Mouse (Mus musculus) limb, embryonic 11.5 days (tissue): ENCODE data around the gene Cadm1. TPM values are rescaled to one million over a fixed set of nuclear protein-coding genes. Genes with fewer than 3 reads are reported as not detected.

ENCODE experiments used
- ATAC-seq: fragments of 200-750 bp; cut with Nextera tagmentation; 2 replicates; pipeline ENCODE4 v1.8.0; 2017; ENCODE audit warnings: low read depth; ENCODE audit not compliant: insufficient number of reproducible peaks, low FRiP score, low TSS enrichment
- DNase-seq: peaks from one replicate; pipeline ENCODE4 v3.0.0-alpha.2; 2015; ENCODE audit warnings: low spot score
- H3K27ac ChIP-seq: fragments of 300-500 bp; sonication (generic); replicated peaks from 2 replicates; pipeline ENCODE4 v1.5.1; 2014; ENCODE audit warnings: low read depth, mild to moderate bottlenecking, low read length
- H3K27me3 ChIP-seq: fragments of 300-500 bp; sonication (generic); 2 replicates; pipeline ENCODE4 v1.6.1; 2014; ENCODE audit warnings: mild to moderate bottlenecking, low read length, mixed read lengths; ENCODE audit not compliant: control insufficient read depth, insufficient read depth
- H3K36me3 ChIP-seq: fragments of 300-500 bp; sonication (generic); 2 replicates; pipeline ENCODE4 v1.6.1; 2014; ENCODE audit warnings: mild to moderate bottlenecking, low read length, moderate library complexity, mixed read lengths; ENCODE audit not compliant: control insufficient read depth, insufficient read depth
- H3K4me1 ChIP-seq: fragments of 300-500 bp; sonication (generic); 2 replicates; pipeline ENCODE4 v1.6.1; 2014; ENCODE audit warnings: low read length, mixed read lengths; ENCODE audit not compliant: control insufficient read depth, insufficient read depth
- H3K4me2 ChIP-seq: fragments of 300-500 bp; sonication (generic); 2 replicates; pipeline ENCODE4 v1.6.1; 2014; ENCODE audit warnings: low read depth, mild to moderate bottlenecking, moderate library complexity; ENCODE audit not compliant: severe bottlenecking
- H3K4me3 ChIP-seq: fragments of 300-500 bp; sonication (generic); 2 replicates; pipeline ENCODE4 v1.5.1; 2014; ENCODE audit warnings: low read depth, low read length
- H3K9ac ChIP-seq: fragments of 300-500 bp; sonication (generic); 2 replicates; pipeline ENCODE4 v1.6.1; 2014; ENCODE audit warnings: mild to moderate bottlenecking, low read length
- H3K9me3 ChIP-seq: fragments of 300-500 bp; sonication (generic); 2 replicates; pipeline ENCODE4 v1.6.1; 2016; ENCODE audit warnings: low read length; ENCODE audit not compliant: control insufficient read depth
- WGBS: fragments of 180-500 bp; shearing (Covaris S2); extraction: QIAGEN DNeasy Blood & Tissue Kit; methylation state at CpG from one replicate; pipeline ENCODE4 v1.1.7; 2014; 5-methylcytosine and 5-hydroxymethylcytosine counted together
- polyA plus RNA-seq: library from polyadenylated mRNA; unstranded; fragments of >200 nt; fragmentation: Nextera tagmentation; extraction: Ambion mirVana; gene quantifications from 2 replicates; pipeline ENCODE4 v1.2.1, GENCODE M21; 2014

Gene Cadm1
- polyA plus RNA-seq, 1 experiment from 2014 or later = 57.3 TPM

DNA sequence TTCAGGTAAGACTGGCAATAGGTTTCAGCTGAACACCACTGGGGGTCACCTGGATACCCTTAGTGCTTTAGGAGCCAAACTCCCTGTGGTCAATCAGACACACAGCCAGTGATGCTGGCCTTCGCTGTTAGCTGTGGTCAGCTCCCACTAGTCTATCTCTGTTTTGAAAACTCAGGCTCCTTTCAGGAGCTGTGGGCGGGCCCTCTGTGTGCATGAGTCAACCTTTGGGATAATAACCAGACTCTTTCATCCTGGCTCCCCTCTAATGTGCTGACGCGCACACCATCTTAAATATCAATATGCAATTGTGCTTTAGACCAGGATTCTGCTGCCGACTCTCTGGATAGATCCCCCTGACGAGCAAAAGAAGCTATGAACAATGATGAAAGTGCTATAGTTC lies 200.3 kb downstream of the Cadm1 start:
- no peaks in the 10 kb centered on the region for H3K9me3 ChIP-seq
- H3K36me3 ChIP-seq = no peaks in the 10 kb centered on the region
- no peaks in the 10 kb centered on the region for H3K27me3 ChIP-seq
- no peak overlapping the region for H3K4me3 ChIP-seq
- H3K9ac ChIP-seq = no peak overlapping the region
- WGBS = 88% methylated on average over 6 of the region's 6 CpGs
- ATAC-seq (no peak), DNase-seq (no peak)
- peaks cover 6% of the 10 kb centered on the region; the same call in 1 of the 2 replicates for H3K4me1 ChIP-seq
- no peak overlapping the region for H3K27ac ChIP-seq
- no peak overlapping the region for H3K4me2 ChIP-seq

DNA sequence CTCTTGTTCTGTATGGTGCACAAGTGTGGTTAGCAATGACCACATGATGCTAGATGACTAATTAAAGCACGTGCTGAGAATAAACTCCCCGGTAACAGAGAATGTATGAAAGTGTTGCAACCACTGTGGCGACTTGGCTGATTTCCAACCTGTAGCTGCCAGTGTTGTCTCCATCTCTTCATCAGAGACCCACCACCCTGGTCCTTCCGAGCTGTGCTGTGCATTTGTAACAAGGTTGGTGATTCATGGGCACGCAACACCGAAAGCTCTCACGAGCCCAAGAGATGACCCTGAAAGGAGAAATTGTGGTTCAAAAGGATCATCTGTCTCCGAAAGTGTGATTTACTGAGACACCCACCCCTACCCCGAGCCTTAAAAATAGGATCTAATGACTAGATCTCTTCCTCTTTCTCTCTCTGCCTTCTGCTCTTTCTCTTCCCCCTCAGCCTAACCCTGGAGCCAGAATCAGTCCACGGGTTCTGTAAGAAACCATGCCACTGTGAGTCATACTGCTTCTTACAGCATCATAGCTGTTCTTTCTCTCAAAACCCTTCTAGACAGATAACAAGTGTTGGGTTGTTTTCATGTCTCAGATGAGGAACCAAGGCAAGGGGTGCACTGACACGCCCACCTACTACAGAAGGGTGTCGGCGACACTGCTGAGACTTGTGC lies 203.9 kb downstream of the Cadm1 start:
- DNase-seq (no peak), ATAC-seq (no peak)
- H3K27ac ChIP-seq = no peak overlapping the region
- no peak overlapping the region for H3K4me2 ChIP-seq
- no peak overlapping the region for H3K9ac ChIP-seq
- 89% methylated on average over 13 of the region's 13 CpGs for WGBS
- H3K4me3 ChIP-seq = no peak overlapping the region
- H3K9me3 ChIP-seq = no peaks in the 10 kb centered on the region
- H3K4me1 ChIP-seq = peaks cover 6% of the 10 kb centered on the region; the same call in 1 of the 2 replicates
- no peaks in the 10 kb centered on the region for H3K27me3 ChIP-seq
- H3K36me3 ChIP-seq = no peaks in the 10 kb centered on the region

- H3K4me2 ChIP-seq = no peak overlapping the region
- H3K27ac ChIP-seq = no peak overlapping the region
- peaks cover 6% of the 10 kb centered on the region; the same call in 1 of the 2 replicates for H3K4me1 ChIP-seq
- ATAC-seq (no peak), DNase-seq (no peak)
- no peaks in the 10 kb centered on the region for H3K36me3 ChIP-seq
- no peaks in the 10 kb centered on the region for H3K27me3 ChIP-seq
- WGBS = 92% methylated on average over 5 of the region's 5 CpGs
- no peak overlapping the region for H3K9ac ChIP-seq
- no peak overlapping the region for H3K4me3 ChIP-seq
- no peaks in the 10 kb centered on the region for H3K9me3 ChIP-seq
Measured at GRCm38 (mm10) chr9:47734905-47735304, 204.9 kb downstream of the Cadm1 start.

GRCm38 (mm10) chr9:47738799-47739198 lies 208.8 kb downstream of the Cadm1 start:
- Histone ChIP-seq H3K4me3 (no peak overlapping the region), H3K27me3 (no peaks in the 10 kb centered on the region), H3K27ac (no peak overlapping the region), H3K4me2 (no peak overlapping the region), H3K36me3 (no peaks in the 10 kb centered on the region), H3K9me3 (no peaks in the 10 kb centered on the region), H3K4me1 (no peaks in the 10 kb centered on the region), H3K9ac (no peak overlapping the region)
- WGBS = 58% methylated on average over 4 of the region's 4 CpGs
- DNase-seq = no peak
- ATAC-seq = no peak

DNA sequence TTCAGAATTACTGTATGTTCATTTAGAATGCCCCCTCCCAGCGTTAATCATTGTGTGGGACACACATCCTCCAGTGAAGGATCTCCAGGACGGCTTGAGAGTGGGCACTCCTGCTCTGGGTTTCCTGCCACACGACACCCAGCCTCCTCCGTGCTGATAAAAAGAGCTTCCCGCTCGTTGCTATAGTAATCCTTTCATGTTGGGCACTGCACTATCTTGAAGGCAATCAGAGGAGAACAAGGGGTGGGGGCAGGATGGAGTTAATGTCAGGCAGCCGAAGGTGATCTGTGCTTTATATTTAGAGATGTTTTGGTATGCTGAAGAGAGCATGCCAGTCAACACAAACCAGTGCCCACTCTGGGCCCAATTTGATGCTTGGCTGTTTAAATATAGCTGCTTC lies 209.3 kb downstream of the Cadm1 start:
- DNase-seq (no peak), ATAC-seq (no peak)
- 21% methylated on average over 7 of the region's 7 CpGs for WGBS
- Histone ChIP-seq H3K27ac (no peak overlapping the region), H3K4me1 (no peaks in the 10 kb centered on the region), H3K4me3 (no peak overlapping the region), H3K9me3 (no peaks in the 10 kb centered on the region), H3K9ac (no peak overlapping the region), H3K27me3 (no peaks in the 10 kb centered on the region), H3K4me2 (no peak overlapping the region), H3K36me3 (no peaks in the 10 kb centered on the region)

DNA sequence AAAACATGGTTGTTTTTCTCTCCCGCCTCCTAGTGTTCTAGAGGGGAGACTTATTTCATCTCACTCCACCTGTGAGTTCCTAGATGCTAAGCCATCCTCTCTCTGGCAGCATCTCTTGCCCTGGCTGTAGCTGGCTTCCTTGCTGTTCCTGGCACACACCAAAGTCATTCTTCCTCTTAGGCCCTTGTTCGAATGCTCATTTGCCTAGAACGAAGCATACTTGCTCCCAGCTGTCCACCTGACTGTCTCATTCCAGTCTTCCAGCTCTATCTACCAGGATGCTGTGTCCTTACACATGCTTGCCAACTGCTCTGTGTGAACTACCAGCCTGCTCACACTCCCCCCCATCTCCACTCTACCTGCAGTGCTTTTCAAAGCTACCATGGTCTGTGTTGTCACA lies 211.8 kb downstream of the Cadm1 start:
- DNase-seq (no peak), ATAC-seq (no peak)
- no peak overlapping the region for H3K27ac ChIP-seq
- H3K4me2 ChIP-seq = no peak overlapping the region
- no peak overlapping the region for H3K9ac ChIP-seq
- WGBS = 89% methylated on average over 3 of the region's 3 CpGs
- no peak overlapping the region for H3K4me3 ChIP-seq
- no peaks in the 10 kb centered on the region for H3K4me1 ChIP-seq
- H3K27me3 ChIP-seq = no peaks in the 10 kb centered on the region
- no peaks in the 10 kb centered on the region for H3K9me3 ChIP-seq
- H3K36me3 ChIP-seq = no peaks in the 10 kb centered on the region

- Histone ChIP-seq H3K9ac (no peak overlapping the region), H3K4me1 (no peaks in the 10 kb centered on the region), H3K4me2 (no peak overlapping the region), H3K27ac (no peak overlapping the region), H3K9me3 (no peaks in the 10 kb centered on the region), H3K4me3 (no peak overlapping the region), H3K27me3 (no peaks in the 10 kb centered on the region), H3K36me3 (no peaks in the 10 kb centered on the region)
- ATAC-seq = no peak
- no peak for DNase-seq
- 82% methylated on average over 3 of the region's 3 CpGs for WGBS
Measured at GRCm38 (mm10) chr9:47744916-47745315, 214.9 kb downstream of the Cadm1 start.

- Histone ChIP-seq H3K4me2 (no peak overlapping the region), H3K9ac (no peak overlapping the region), H3K4me1 (no peaks in the 10 kb centered on the region), H3K27ac (no peak overlapping the region), H3K27me3 (no peaks in the 10 kb centered on the region), H3K4me3 (no peak overlapping the region), H3K9me3 (no peaks in the 10 kb centered on the region), H3K36me3 (no peaks in the 10 kb centered on the region)
- ATAC-seq (no peak), DNase-seq (no peak)
- 91% methylated on average over 7 of the region's 7 CpGs for WGBS
Measured at GRCm38 (mm10) chr9:47745716-47746115, 215.7 kb downstream of the Cadm1 start.

DNA sequence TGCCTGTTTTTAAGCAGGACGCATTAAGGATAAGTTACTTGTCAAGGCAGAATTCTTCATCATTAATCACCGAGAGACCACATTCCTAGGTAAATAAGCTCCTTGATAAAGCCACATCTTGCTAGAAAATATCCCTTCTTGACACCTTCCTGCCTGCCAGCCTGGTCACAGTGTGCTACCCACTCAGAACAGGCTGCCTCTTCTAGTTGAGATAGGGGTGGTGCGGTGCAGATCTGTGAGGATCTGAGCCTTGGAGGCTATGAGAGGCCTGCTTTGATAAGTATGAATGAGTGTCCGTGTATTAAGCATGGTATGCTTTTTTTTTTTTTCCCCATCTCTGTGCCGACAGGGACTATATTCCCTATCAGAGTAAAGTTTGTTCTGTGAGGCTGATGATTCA lies 219.2 kb downstream of the Cadm1 start:
- no peak overlapping the region for H3K9ac ChIP-seq
- H3K4me1 ChIP-seq = peaks cover 11% of the 10 kb centered on the region
- no peak overlapping the region for H3K4me3 ChIP-seq
- H3K9me3 ChIP-seq = no peaks in the 10 kb centered on the region
- no peaks in the 10 kb centered on the region for H3K36me3 ChIP-seq
- no peak overlapping the region for H3K27ac ChIP-seq
- DNase-seq (no peak), ATAC-seq (no peak)
- H3K27me3 ChIP-seq = no peaks in the 10 kb centered on the region
- no peak overlapping the region for H3K4me2 ChIP-seq
- WGBS = 84% methylated on average over 5 of the region's 5 CpGs
